Mouse (Mus musculus): ENCODE results near the gene Cd151.

GRCm38 (mm10) chr7:141465388-141466044, 1.7 kb upstream of the Cd151 start:
- TF ChIP-seq CTCF (IDR thresholded peaks at IDR 0.05; ENCODE audit: insufficient read depth, low read length), result no peak
- no peak for TF ChIP-seq POLR2A (IDR thresholded peaks at IDR 0.05; ENCODE audit: borderline replicate concordance, extremely low read depth, low read depth, low read length)

Data from lung, adult 2 months (tissue).